Mouse (Mus musculus) ES-CJ7 (cell line): ENCODE measurements around the gene Gm4791.
A peak's percentile ranks its signal among the peaks of the same experiment; 100 is the strongest.

ENCODE experiments used
- DNase-seq: peaks from one replicate; pipeline ENCODE4 v3.0.0; 2011; ENCODE audit warnings: low read depth, low spot score

Gm4791 gene

DNA sequence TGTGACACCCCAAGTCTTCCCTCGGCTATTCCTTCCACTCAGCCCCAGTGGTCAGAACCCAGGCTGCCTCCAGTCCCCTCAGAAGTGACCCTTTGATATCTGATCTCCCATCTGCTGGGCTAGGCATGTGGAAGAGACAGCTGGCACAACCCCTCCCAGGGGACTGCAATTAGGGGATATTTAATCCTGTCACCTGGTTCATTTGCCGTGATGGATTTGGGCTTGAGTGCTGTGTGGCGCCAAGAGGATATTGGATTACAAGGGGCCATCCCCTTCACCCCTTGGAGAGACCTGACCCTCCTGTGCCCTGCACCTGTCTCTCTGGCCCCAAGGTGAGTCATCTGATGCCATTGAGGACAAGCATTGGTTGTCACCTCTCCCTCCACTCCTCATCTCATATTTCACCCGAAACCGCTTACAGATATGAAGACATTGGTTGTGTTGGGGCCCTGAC lies at the start of gene Gm4791:
Gene Gm4791, plus strand, starts transcription at position 404 of the 454 bp plus-strand sequence.
- no peak for DNase-seq

DNA sequence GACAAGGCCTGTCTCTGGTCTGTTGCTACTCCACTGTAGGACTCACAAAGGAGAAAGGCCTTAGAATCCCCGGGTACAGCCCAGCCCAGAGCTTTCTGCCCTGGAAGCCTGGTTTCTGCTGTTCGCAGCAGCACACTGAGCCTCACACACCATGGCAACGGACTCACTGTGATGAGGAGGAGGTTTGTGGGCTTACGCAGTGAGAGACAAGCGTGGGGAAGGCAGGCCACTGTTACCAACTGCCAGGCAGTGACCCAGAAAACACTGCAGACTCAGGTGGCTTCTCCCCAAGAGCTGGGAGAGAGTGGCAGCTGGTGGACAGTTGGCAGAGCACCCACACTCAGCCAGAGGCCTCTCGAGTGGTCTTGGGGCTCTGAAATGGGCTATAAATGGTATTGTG lies 42.3 kb upstream of the Gm4791 start:
- DNase-seq: no peak

- no peak for DNase-seq
These were observed 41.1 kb upstream of the Gm4791 start for GRCm38 (mm10) chr9:46957420-46957950.

DNA sequence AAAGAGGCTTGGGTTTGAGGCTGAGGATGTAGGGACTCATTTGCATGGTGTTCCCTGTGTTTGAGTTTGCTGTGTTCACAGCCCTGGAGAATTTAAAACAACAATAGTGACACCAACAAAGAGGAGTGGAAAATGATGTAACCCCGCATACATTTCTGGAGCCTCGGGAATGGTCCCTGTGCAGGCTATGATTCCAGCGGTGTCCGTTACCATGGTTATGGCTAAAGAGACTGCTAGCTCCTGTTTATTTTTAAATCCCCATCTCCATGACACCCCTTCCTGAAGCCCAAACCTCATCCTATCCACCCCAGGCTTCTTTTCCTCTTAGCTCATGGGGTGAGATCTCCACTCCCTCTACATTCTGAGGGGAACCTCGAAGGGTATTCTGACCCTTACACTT lies 32.5 kb upstream of the Gm4791 start:
- no peak for DNase-seq

- no peak for DNase-seq
These were observed 29.6 kb upstream of the Gm4791 start for GRCm38 (mm10) chr9:46968970-46969369.

- DNase-seq: no peak
These were observed 29.1 kb upstream of the Gm4791 start for GRCm38 (mm10) chr9:46969406-46969805.

- DNase-seq: peak; percentile 39
These were observed 19.7 kb upstream of the Gm4791 start for GRCm38 (mm10) chr9:46978806-46979205.

DNA sequence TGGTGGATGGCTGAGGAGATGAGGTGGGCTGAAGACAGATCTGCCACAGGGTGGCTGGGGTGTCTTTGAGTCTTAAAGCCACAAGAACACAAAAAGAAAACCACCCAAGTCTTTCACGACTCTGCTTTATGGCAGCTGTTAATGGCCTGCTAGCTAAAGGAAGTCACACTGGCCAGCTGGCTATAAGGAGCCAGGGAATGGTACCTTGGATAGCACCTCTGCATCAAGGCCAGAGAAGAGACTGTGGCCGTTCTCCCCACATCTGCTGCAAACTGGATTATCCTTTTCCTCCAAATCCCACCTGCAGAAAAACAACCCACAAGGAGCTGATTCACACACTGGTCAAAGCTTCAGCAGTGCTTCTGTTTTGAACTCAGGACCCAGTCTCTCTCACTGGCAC lies 18.4 kb upstream of the Gm4791 start:
- peak; percentile 48 for DNase-seq

DNA sequence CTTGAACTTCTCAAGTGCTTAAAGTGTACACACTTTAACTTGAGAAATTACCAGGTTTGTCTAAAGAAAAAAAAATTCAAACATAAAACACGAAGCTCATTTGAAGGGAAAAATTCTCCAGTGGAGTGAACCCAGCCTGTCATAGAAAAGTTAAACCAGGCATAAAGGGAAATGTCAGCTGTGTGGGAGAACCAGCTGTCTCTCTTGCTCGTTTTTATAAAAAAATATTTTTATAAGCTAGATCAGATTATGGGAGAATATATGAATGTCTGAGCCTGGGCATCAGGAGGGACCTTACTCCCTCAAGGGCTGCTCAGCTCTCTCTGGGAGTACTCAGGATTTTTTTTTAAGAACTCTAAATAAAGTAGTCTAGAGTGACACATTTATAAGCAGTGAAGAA lies 15.1 kb upstream of the Gm4791 start:
- no peak for DNase-seq

GRCm38 (mm10) chr9:47041569-47041968 lies 43.0 kb downstream of the Gm4791 start:
- DNase-seq: no peak
